Mouse (Mus musculus) gastrocnemius, adult 2 months (tissue): ENCODE data around the gene Sdf4. TPM values are rescaled to one million over a fixed set of nuclear protein-coding genes. Genes with fewer than 3 reads are reported as not detected.

Experiments
- DNase-seq: peaks from one replicate; pipeline ENCODE4 v3.0.0; 2022
- H3K27ac ChIP-seq: fragments of 200-600 bp; 2 replicates; pipeline ENCODE4 v1.8.1; 2022; ENCODE audit warnings: mild to moderate bottlenecking
- H3K4me3 ChIP-seq: fragments of 200-600 bp; 2 replicates; pipeline ENCODE4 v1.8.1; 2022; ENCODE audit warnings: mild to moderate bottlenecking, moderate library complexity
- CTCF ChIP-seq: fragments of 200-600 bp; IDR thresholded peaks from 2 replicates; pipeline ENCODE4 v1.8.1; 2022; ENCODE audit warnings: antibody characterized with exemption, mild to moderate bottlenecking, moderate library complexity
- intact Hi-C: fragments of 180-260 bp; cut with DNase I; formaldehyde crosslinking; loops from one replicate; pipeline ENCODE4 v1.15.1; 2025
- long read RNA-seq, 2 experiments: library from polyadenylated mRNA; stranded (forward); transcript quantifications; one replicate each; pipeline ENCODE4 v2.0.0; 2021
- total RNA-seq, 2 experiments: library from RNA; stranded (reverse); gene quantifications; 2 replicates each; pipeline ENCODE4 v1.2.3; 2021

Gene Sdf4
- 10 to 100 TPM; 75.7 to 81.5 TPM for total RNA-seq
- long read RNA-seq, experiment 1, full-length matches to known transcripts: 59 of 76 reads
- long read RNA-seq, experiment 1, partial matches to known transcripts: 14 of 76 reads
- long read RNA-seq, experiment 1, other reads (novel, unspliced or antisense): 3 of 76 reads
- long read RNA-seq, experiment 2, full-length matches to known transcripts: 59 of 76 reads
- long read RNA-seq, experiment 2, partial matches to known transcripts: 9 of 76 reads
- long read RNA-seq, experiment 2, other reads (novel, unspliced or antisense): 8 of 76 reads

DNA sequence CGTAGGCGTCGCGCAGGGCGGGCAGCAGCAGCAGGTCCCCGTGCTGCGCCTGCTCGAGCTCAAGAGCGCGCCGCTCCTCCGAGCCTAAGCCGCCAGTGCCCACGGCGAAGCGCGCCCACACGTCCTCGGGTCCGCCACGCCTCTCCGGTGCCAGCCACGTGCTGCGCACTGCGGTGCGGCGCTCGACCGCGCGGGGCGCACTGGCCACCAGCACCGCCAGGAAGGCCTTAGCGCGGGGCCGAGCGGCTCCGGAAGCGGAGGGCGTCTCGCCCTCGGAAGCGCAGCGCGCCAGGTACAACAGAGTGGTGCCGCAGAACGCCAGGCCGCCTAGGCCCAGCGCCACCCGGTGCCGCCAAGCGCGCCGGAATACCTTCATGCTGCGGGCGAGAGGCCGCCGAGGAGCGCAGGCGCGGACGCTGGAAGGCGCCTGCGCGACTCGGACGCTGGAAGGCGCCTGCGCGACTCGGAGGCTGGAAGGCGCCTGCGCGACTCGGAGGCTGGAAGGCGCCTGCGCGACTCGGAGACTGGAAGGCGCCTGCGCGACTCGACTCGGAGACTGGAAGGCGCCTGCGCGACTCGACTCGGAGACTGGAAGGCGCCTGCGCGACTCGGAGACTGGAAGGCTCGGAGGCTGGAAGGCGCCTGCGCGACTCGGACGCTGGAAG is at the start of gene Sdf4, which contains the start of gene B3galt6:
TSS of gene Sdf4 (plus strand) at position 632 of the 665 bp plus-strand sequence.
TSS of gene B3galt6 (minus strand) at position 409 of the 665 bp plus-strand sequence.
- intact Hi-C loops: loop anchor here (1.0 to 5.0 kb wide), 3 partner anchors 32 to 115 kb away; partner anchors contain the start of genes 9430015G10Rik and Ube2j2
- Histone ChIP-seq H3K27ac (peak within 1 kb of the TSS; percentile 100), H3K4me3 (peak within 1 kb of the TSS; percentile 92)
- peak; percentile 89 for DNase-seq
- TF ChIP-seq CTCF: peak; percentile 89

DNA sequence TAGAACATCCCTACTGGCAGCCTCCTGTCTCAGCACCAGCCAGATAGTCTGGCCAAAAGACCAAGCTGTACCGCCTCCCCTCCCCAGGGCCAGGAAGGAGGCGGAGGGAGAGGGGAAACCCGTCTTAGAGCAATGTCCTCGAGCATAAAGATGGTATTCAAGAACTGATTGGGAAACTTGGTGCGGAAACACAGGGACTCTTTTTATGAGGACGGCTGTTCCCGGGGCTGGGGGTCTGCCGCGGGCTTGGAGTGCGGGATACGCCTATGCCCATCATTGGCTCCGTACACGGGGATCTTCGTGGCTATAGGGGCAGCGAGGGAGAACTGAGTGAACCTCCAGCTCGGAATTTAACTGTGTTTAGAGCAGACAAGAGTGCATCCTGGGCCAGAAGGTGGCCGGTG is 49.6 kb upstream of the Sdf4 start:
- Histone ChIP-seq H3K4me3 (peak overlapping the region; percentile 99), H3K27ac (peak overlapping the region; percentile 97)
- peak; percentile 78 for DNase-seq
- TF ChIP-seq CTCF: no peak
- intact Hi-C loops: loop anchor here (5.0 to 10.0 kb wide), 3 partner anchors 49 to 108 kb away; partner anchors contain the start of genes Acap3, Aurkaip1, B3galt6 and Mxra8

DNA sequence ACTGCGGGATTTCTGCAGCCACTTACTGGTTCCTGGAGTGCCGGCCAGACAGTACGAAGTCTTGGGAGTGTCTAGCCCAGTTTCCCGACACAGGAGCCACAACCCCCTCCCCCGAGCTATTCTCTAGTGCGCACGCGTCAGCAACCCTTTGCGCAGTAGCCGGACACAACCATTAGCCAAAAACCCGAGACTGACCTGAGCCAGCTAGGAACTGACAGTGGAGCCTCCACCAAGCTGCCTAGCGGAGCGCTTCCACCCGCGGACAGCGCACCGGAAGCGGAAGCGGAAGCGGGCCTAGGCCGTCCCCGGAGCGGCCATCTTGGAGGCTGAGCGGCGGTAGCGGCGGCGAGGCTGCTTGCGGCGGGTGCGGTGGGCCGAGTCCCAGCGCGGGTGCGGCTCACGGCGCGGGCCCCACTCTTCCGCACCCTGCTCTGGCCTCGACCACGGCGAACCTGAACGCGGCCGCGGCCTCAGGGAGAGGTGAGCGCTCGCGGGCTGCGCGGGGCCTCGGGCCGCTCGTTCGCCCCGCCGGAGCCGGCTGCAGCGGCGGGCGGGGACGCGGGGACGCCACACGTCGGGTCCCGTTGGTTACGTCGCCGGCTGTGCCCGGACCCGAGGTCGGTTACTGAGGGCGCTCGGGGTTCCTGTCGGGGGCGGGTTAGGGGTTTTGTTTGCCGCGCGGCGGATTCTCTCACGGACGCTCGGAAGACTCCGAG is 49.0 kb upstream of the Sdf4 start, which contains the start of gene Ube2j2:
TSS of gene Ube2j2 (plus strand) at position 298 of the 716 bp plus-strand sequence.
- peak within 1 kb of the TSS; percentile 99 for H3K4me3 ChIP-seq
- DNase-seq: peak; percentile 96
- intact Hi-C loops: loop anchor here (5.0 to 10.0 kb wide), 3 partner anchors 49 to 109 kb away; partner anchors contain the start of genes Acap3, Aurkaip1, B3galt6 and Mxra8
- TF ChIP-seq CTCF: no peak
- peak within 1 kb of the TSS; percentile 97 for H3K27ac ChIP-seq

DNA sequence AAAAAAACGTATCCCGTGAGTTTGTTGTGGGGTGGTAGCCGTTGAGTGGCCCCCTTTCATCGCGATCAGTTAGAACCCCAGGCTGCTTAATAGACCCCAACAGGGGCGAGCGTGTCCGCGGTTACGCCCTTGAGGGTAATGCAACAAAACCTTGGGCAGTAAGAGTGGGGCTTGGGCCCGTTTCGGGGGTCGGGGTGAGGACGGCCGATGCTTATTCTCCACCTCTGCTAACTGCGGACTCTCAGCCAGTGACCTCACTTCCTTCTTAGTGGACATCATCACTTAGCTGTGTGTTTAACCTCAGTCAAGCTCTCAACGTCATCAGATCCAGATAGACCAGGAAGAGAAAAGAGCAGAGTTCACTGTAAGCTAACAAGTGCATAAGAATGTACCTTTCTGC is 48.4 kb upstream of the Sdf4 start:
- H3K4me3 ChIP-seq: peak overlapping the region; percentile 99
- no peak for DNase-seq
- intact Hi-C loops: loop anchor here (5.0 to 10.0 kb wide), 3 partner anchors 48 to 109 kb away; partner anchors contain the start of genes Acap3, Aurkaip1, B3galt6 and Mxra8
- TF ChIP-seq CTCF: no peak
- H3K27ac ChIP-seq: peak overlapping the region; percentile 97

DNA sequence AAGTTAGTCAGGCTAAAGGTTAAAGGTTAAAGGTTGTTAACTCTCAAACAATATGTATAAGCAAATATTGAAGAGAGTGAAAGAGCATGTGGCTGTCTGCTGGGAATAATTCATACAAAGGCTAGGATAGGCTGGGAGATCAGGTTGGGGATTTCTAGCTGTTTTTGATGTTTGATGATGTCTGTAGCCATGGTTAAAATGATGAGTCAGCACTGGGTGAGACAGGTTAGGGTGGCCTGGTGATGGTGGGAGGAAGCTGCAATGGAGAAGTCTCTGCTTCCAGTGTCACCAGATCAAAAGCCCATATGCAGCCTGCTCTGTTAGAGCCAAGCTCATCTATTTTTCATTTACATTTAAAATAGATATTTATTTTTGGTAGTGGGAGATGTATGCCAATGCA is 45.6 kb upstream of the Sdf4 start:
- H3K27ac ChIP-seq: no peak overlapping the region
- DNase-seq: no peak
- no peak for TF ChIP-seq CTCF
- no peak overlapping the region for H3K4me3 ChIP-seq
- intact Hi-C loops: loop anchor here (10.0 kb wide), 1 partner anchor 112 kb away; the partner anchor contains the start of genes Aurkaip1 and Mxra8

DNA sequence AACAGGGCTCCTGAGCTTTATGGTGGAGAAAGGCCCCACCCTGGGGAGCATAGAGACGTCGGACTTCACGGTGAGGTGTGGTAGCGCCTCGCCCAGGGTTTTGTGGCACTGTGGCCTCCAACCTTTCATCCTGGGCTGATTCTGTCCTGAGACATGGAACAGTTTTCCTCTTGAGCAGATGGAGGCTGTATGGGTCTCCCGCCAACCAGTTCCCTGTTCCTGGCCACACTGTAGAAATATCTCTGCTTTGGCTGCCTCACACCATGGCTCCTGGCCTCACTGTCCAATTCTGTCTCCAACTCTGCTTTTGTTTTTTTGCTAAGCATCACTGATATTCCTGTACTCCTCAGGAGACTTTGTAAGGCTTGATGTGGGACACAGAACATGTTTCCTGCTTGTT is 37.2 kb upstream of the Sdf4 start:
- Histone ChIP-seq H3K4me3 (no peak overlapping the region), H3K27ac (no peak overlapping the region)
- TF ChIP-seq CTCF: no peak
- intact Hi-C loops: no loop called here
- DNase-seq: no peak

DNA sequence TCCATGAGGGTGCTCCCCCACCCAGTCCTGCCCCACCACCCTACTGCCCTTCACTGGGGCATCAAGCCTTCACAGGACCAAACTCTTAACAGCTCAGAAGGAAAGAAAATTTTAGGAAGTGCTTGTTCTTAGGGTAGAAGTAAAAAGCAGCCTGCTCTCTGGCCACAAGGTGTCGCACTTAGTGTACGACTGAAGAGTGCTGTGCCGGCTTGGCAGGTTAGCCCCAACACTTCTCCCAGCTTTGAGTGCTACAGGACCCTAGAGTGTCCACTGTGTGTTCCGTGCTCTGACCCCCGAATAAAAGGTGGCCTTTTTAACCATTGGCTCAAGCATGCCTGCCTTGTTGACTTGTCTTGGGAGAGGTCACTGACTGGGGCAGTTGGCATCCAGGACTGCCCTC is 33.4 kb upstream of the Sdf4 start:
- DNase-seq: peak; percentile 83

DNA sequence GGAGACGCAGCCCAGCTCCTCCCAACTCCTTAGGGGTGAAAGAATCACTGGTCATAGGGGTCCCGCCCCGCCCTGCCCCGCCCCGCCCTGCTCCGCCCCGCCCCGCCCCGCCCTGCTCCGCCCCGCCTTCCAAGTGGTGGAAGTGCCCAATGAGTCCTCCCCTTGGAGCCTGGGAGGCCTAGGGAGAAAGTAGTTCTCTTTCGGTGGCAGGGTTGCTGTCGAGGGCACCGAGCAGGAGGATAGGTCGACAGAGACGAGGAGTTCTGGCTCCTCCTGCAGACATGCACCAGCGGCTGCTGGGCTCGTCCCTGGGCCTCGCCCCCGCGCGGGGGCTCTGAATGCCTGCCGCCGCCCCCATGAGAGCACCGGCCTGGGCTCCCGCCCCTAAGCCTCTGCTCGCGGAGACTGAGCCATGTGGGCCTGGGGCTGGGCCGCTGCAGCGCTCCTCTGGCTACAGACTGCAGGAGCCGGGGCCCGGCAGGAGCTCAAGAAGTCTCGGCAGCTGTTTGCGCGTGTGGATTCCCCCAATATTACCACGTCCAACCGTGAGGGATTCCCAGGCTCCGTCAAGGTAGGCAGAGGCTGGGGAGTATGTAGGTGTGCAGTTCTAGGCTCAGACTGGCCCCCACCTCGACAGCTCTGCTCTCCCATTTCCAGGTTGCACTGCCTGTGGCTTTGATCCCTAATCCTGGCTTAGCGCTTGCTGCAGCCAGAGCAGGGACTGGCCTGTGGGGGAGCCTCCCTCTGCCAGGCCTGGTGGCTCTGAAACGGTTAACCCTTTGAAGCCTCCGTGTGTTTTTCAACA is 30.3 kb upstream of the Sdf4 start, which contains the start of gene C1qtnf12:
TSS of gene C1qtnf12 (plus strand) at position 152 of the 805 bp plus-strand sequence.
- intact Hi-C loops: no loop called here
- Histone ChIP-seq H3K4me3 (peak within 1 kb of the TSS; percentile 77), H3K27ac (peak within 1 kb of the TSS; percentile 83)
- peak; percentile 61 for DNase-seq
- no peak for TF ChIP-seq CTCF

More for the DNA sequence above, 33.4 kb upstream of the Sdf4 start:
- intact Hi-C loops: loop anchor here (1.0 kb wide), 1 partner anchor 142 kb away; no protein-coding TSS in a partner anchor
- no peak overlapping the region for H3K4me3 ChIP-seq
- peak; percentile 88 for TF ChIP-seq CTCF
- H3K27ac ChIP-seq: no peak overlapping the region

DNA sequence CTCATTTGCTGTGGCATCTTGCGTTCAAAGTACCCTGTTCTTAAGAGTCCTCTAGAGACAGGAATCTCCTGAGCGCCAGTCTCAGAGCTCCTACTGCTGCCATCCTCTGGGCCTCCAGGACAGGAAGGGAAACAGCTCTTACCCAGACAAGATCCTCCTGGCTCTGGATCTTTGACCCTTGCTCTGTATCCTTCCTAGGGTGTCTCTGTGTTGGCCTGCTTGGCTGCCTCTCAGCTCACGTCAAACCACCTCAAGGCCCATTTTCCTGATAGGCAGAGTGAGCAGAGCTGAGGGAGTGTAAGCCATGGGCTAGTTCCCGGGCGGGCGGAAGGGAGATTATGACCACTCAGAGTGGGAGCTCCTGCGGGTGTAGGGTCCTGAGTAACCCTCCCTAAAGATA is 29.6 kb upstream of the Sdf4 start:
- intact Hi-C loops: no loop called here
- no peak for TF ChIP-seq CTCF
- DNase-seq: no peak
- Histone ChIP-seq H3K4me3 (peak overlapping the region; percentile 77), H3K27ac (peak overlapping the region; percentile 83; the same call in 1 of the 2 replicates)

DNA sequence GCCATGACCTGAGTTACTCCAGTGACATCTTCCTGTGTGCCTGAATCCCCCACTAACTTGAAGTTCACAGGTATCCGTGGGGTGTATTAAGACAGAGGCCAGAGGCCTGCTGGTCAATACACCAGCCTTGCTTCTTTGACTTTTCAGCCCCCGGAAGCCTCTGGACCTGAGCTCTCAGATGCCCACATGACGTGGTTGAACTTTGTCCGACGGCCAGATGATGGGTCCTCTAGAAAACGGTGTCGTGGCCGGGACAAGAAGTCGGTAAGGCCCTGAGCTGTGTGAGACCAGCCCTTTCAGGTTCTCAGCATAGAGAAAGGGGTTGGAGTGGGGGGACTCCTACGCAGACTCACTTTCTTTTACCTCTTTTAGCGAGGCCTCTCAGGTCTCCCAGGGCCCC is 28.3 kb upstream of the Sdf4 start:
- H3K27ac ChIP-seq: no peak overlapping the region
- intact Hi-C loops: no loop called here
- DNase-seq: no peak
- H3K4me3 ChIP-seq: no peak overlapping the region
- TF ChIP-seq CTCF: no peak

DNA sequence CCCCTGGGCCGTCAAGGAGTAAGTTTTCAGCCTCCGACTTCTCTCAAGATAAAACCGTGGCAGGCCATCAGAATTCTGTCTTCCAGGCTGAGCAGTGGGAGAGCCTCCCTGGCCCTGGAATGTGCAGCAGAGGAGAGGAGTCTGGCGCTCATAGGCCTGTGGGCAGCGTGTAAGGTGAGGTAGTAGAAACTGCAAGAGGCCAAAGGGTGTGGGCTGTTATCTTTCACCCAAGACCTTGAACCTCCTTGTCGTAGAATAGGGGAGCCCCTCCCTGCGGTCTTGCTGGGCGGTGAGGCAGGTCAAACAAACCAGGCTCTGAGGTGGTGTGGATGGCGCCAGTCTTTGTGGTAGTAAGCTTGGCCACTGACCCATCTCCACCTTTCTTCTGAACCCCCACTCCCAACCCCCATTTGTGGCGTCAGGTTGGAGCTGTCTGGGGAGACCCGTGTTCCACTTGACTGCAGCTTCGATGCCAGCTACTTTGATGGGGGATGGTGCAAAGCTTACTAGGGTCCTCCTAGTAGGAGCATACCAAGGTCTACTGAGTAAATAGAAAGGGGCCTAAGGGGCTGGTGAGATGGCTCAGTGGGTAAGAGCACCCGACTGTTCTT is 23.5 kb upstream of the Sdf4 start:
- intact Hi-C loops: no loop called here
- DNase-seq: no peak
- no peak for TF ChIP-seq CTCF
- Histone ChIP-seq H3K27ac (no peak overlapping the region), H3K4me3 (no peak overlapping the region)
